Mouse (Mus musculus): ENCODE results near the gene Gm4297. TPM values are rescaled to one million over a fixed set of nuclear protein-coding genes. Genes with fewer than 3 reads are reported as not detected.
"Not testable (repeated sequence)": the region's sequence is repeated elsewhere in the genome, so short reads cannot be mapped to it uniquely, and the experiment has no call there.

Gm4297 gene
- total RNA-seq (2022) = not detected

DNA sequence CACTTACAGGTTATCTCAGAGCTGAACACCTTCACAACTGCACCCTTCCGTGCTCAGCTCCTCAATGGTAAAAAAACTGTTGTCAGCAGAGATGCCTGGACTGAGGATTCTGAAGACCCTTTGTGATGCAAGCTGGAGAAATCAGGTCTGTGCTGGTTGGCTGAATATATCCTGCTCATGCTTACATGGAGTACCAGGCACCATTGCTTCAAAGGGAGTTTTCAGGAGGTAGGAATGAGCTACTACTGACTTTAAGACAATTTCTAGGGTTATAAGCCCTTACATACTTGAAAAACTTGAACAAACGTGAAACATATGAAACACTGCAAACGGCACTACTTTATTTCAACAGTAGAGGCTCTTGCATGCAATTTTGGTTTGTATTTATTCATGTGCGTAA is at the start of gene Gm4297:
Gene Gm4297 (minus strand): TSS at position 101 of the 400 bp plus-strand sequence.
- DNase-seq (ENCODE audit: low spot score in 2 of 2) = not testable (repeated sequence)

Small RNA genes lying within 50 kb of the gene (microRNA-seq; reads per million reads assigned to microRNA genes)
- 0 reads per million in 2 experiments for gene Gm27839
- gene Gm27910 = 0 reads per million in 2 experiments

Other genes with a start within 250 kb of the Gm4297 start
- not detected for gene Gm5934, start 74.1 kb downstream of the Gm4297 start, total RNA-seq (2022)
- not detected for gene Gm5935, start 200.3 kb upstream of the Gm4297 start, total RNA-seq (2022)

Data from layer of hippocampus, adult 8-10 months (tissue).